Mouse (Mus musculus): ENCODE data around the gene Nutm1. TPM values are rescaled to one million over a fixed set of nuclear protein-coding genes. Genes with fewer than 3 reads are reported as not detected.

The Nutm1 gene
- not detected in 2 replicates for total RNA-seq (2012; rRNA removed)

GRCm38 (mm10) chr2:112259241-112259962 lies at the start of gene Nutm1:
Gene Nutm1 (minus strand): TSS chr2:112259291.
- Histone ChIP-seq H3K9me3 (ENCODE audit: control insufficient read depth, insufficient read depth, low read depth, low read length) (no peaks in the 10 kb centered on the region), H3K4me3 (ENCODE audit: insufficient read depth in 1 of 2, low read depth in 1 of 2, low read length in 2 of 2, poor library complexity in 1 of 2, severe bottlenecking in 1 of 2) (no peak within 1 kb of the TSS), H3K27ac (ENCODE audit: insufficient read depth, low read depth, low read length, poor library complexity, severe bottlenecking) (no peak within 1 kb of the TSS), H3K9ac (ENCODE audit: insufficient read depth, low read depth, low read length, poor library complexity, severe bottlenecking) (no peak within 1 kb of the TSS), H3K4me1 (ENCODE audit: control insufficient read depth in 2 of 2, insufficient read depth in 2 of 2, low read length in 2 of 2, poor library complexity in 1 of 2) (no peaks in the 10 kb centered on the region; a peak in 1 of 4 replicates), H3K36me3 (ENCODE audit: control insufficient read depth, insufficient read depth, low read length, poor library complexity, severe bottlenecking) (peaks cover 3% of the 10 kb centered on the region; the same call in 1 of the 2 replicates)
- in situ Hi-C loops (cut with MboI; ENCODE audit: low sequenced_read_pairs in 2 of 2, unreplicated experiment in 2 of 2): no loop called here
- no peak for DNase-seq (ENCODE audit: low read depth, low spot score)
- TF ChIP-seq ZNF384 (IDR thresholded peaks at IDR 0.05; ENCODE audit: low read depth, low read length) (0 out of 2 replicates have a peak, but pooled peaks have one; percentile 19), CHD2 (IDR thresholded peaks at IDR 0.05; ENCODE audit: low read depth, low read length) (no peak)

- Histone ChIP-seq H3K9ac (ENCODE audit: insufficient read depth, low read depth, low read length, poor library complexity, severe bottlenecking) (no peak overlapping the region), H3K9me3 (ENCODE audit: control insufficient read depth, insufficient read depth, low read depth, low read length) (no peaks in the 10 kb centered on the region), H3K27ac (ENCODE audit: insufficient read depth, low read depth, low read length, poor library complexity, severe bottlenecking) (no peak overlapping the region), H3K36me3 (ENCODE audit: control insufficient read depth, insufficient read depth, low read length, poor library complexity, severe bottlenecking) (no peaks in the 10 kb centered on the region), H3K4me1 (ENCODE audit: control insufficient read depth in 2 of 2, insufficient read depth in 2 of 2, low read length in 2 of 2, poor library complexity in 1 of 2) (no peaks in the 10 kb centered on the region), H3K4me3 (ENCODE audit: insufficient read depth in 1 of 2, low read depth in 1 of 2, low read length in 2 of 2, poor library complexity in 1 of 2, severe bottlenecking in 1 of 2) (no peak overlapping the region)
- TF ChIP-seq ZNF384 (IDR thresholded peaks at IDR 0.05; ENCODE audit: low read depth, low read length) (no peak), HCFC1 (IDR thresholded peaks at IDR 0.05; ENCODE audit: borderline replicate concordance, insufficient read depth, low read length) (no peak), CHD2 (IDR thresholded peaks at IDR 0.05; ENCODE audit: low read depth, low read length) (no peak), MAFK (IDR thresholded peaks at IDR 0.05; ENCODE audit: insufficient read depth, low read depth, low read length) (no peak), ZC3H11A (IDR thresholded peaks at IDR 0.05; ENCODE audit: borderline replicate concordance, low read depth, low read length) (no peak)
- in situ Hi-C loops (cut with MboI; ENCODE audit: low sequenced_read_pairs in 2 of 2, unreplicated experiment in 2 of 2): no loop called here
- DNase-seq (ENCODE audit: low read depth, low spot score): no peak
These were observed 49.6 kb upstream of the Nutm1 start for GRCm38 (mm10) chr2:112308671-112309070.

- in situ Hi-C loops (cut with MboI; ENCODE audit: low sequenced_read_pairs in 2 of 2, unreplicated experiment in 2 of 2): no loop called here
- no peaks in the 10 kb centered on the region for H3K36me3 ChIP-seq (ENCODE audit: control insufficient read depth, insufficient read depth, low read length, poor library complexity, severe bottlenecking)
- no peak for DNase-seq (ENCODE audit: low read depth, low spot score)
These were observed 39.1 kb upstream of the Nutm1 start for GRCm38 (mm10) chr2:112298221-112298620.

GRCm38 (mm10) chr2:112296211-112296610 lies 37.1 kb upstream of the Nutm1 start:
- H3K9me3 ChIP-seq (ENCODE audit: control insufficient read depth, insufficient read depth, low read depth, low read length): no peaks in the 10 kb centered on the region
- no peak overlapping the region for H3K4me3 ChIP-seq (ENCODE audit: insufficient read depth in 1 of 2, low read depth in 1 of 2, low read length in 2 of 2, poor library complexity in 1 of 2, severe bottlenecking in 1 of 2)
- no peak overlapping the region for H3K27ac ChIP-seq (ENCODE audit: insufficient read depth, low read depth, low read length, poor library complexity, severe bottlenecking)
- H3K4me1 ChIP-seq (ENCODE audit: control insufficient read depth in 2 of 2, insufficient read depth in 2 of 2, low read length in 2 of 2, poor library complexity in 1 of 2): no peaks in the 10 kb centered on the region
- no peak overlapping the region for H3K9ac ChIP-seq (ENCODE audit: insufficient read depth, low read depth, low read length, poor library complexity, severe bottlenecking)
- in situ Hi-C loops (cut with MboI; ENCODE audit: low sequenced_read_pairs in 2 of 2, unreplicated experiment in 2 of 2): no loop called here
- DNase-seq (ENCODE audit: low read depth, low spot score): no peak
- H3K36me3 ChIP-seq (ENCODE audit: control insufficient read depth, insufficient read depth, low read length, poor library complexity, severe bottlenecking): no peaks in the 10 kb centered on the region
- TF ChIP-seq CHD2 (IDR thresholded peaks at IDR 0.05; ENCODE audit: low read depth, low read length): no peak
- TF ChIP-seq MAFK (IDR thresholded peaks at IDR 0.05; ENCODE audit: insufficient read depth, low read depth, low read length): no peak
- TF ChIP-seq HCFC1 (IDR thresholded peaks at IDR 0.05; ENCODE audit: borderline replicate concordance, insufficient read depth, low read length): no peak
- no peak for TF ChIP-seq ZC3H11A (IDR thresholded peaks at IDR 0.05; ENCODE audit: borderline replicate concordance, low read depth, low read length)

More at GRCm38 (mm10) chr2:112298221-112298620, 39.1 kb upstream of the Nutm1 start:
- Histone ChIP-seq H3K4me1 (ENCODE audit: control insufficient read depth in 2 of 2, insufficient read depth in 2 of 2, low read length in 2 of 2, poor library complexity in 1 of 2) (no peaks in the 10 kb centered on the region), H3K4me3 (ENCODE audit: insufficient read depth in 1 of 2, low read depth in 1 of 2, low read length in 2 of 2, poor library complexity in 1 of 2, severe bottlenecking in 1 of 2) (no peak overlapping the region), H3K9me3 (ENCODE audit: control insufficient read depth, insufficient read depth, low read depth, low read length) (no peaks in the 10 kb centered on the region), H3K27ac (ENCODE audit: insufficient read depth, low read depth, low read length, poor library complexity, severe bottlenecking) (no peak overlapping the region), H3K9ac (ENCODE audit: insufficient read depth, low read depth, low read length, poor library complexity, severe bottlenecking) (no peak overlapping the region)
- TF ChIP-seq CHD2 (IDR thresholded peaks at IDR 0.05; ENCODE audit: low read depth, low read length) (no peak), MAFK (IDR thresholded peaks at IDR 0.05; ENCODE audit: insufficient read depth, low read depth, low read length) (no peak), ZNF384 (IDR thresholded peaks at IDR 0.05; ENCODE audit: low read depth, low read length) (no peak), HCFC1 (IDR thresholded peaks at IDR 0.05; ENCODE audit: borderline replicate concordance, insufficient read depth, low read length) (no peak), ZC3H11A (IDR thresholded peaks at IDR 0.05; ENCODE audit: borderline replicate concordance, low read depth, low read length) (no peak)
